Mouse (Mus musculus) heart, embryonic 11.5 days (tissue): ENCODE data around the gene Hykk. TPM values are rescaled to one million over a fixed set of nuclear protein-coding genes. Genes with fewer than 3 reads are reported as not detected.
"Not testable (repeated sequence)": the region's sequence is repeated elsewhere in the genome, so short reads cannot be mapped to it uniquely, and the experiment has no call there.

Experiments used
- ATAC-seq: fragments of 200-750 bp; cut with Nextera tagmentation; replicated peaks from 2 replicates; pipeline ENCODE4 v1.8.0; 2017; ENCODE audit warnings: moderate library complexity; ENCODE audit not compliant: insufficient number of reproducible peaks, low FRiP score, low TSS enrichment
- H3K27ac ChIP-seq: fragments of 300-500 bp; sonication (generic); 2 replicates; pipeline ENCODE4 v1.5.1; 2014; ENCODE audit warnings: mild to moderate bottlenecking, low read depth, low read length
- H3K27me3 ChIP-seq: fragments of 300-500 bp; sonication (generic); 2 replicates; pipeline ENCODE4 v1.6.1; 2014; ENCODE audit warnings: mild to moderate bottlenecking, low read length, mixed read lengths; ENCODE audit not compliant: control insufficient read depth, insufficient read depth
- H3K36me3 ChIP-seq: fragments of 300-500 bp; sonication (generic); 2 replicates; pipeline ENCODE4 v1.6.1; 2014; ENCODE audit warnings: mild to moderate bottlenecking, low read length, moderate library complexity, mixed read lengths; ENCODE audit not compliant: control insufficient read depth, insufficient read depth
- H3K4me1 ChIP-seq: fragments of 300-500 bp; sonication (generic); 2 replicates; pipeline ENCODE4 v1.6.1; 2014; ENCODE audit warnings: low read length; ENCODE audit not compliant: control insufficient read depth, insufficient read depth
- H3K4me2 ChIP-seq: fragments of 300-500 bp; sonication (generic); 2 replicates; pipeline ENCODE4 v1.6.1; 2014; ENCODE audit warnings: mild to moderate bottlenecking, moderate library complexity
- H3K4me3 ChIP-seq: fragments of 300-500 bp; sonication (generic); 2 replicates; pipeline ENCODE4 v1.5.1; 2014; ENCODE audit warnings: low read depth, low read length
- H3K9ac ChIP-seq: fragments of 300-500 bp; sonication (generic); 2 replicates; pipeline ENCODE4 v1.6.1; 2014; ENCODE audit warnings: mild to moderate bottlenecking, low read depth, low read length, moderate library complexity
- H3K9me3 ChIP-seq: fragments of 300-500 bp; sonication (generic); replicated peaks from 2 replicates; pipeline ENCODE4 v1.6.1; 2016; ENCODE audit warnings: low read length; ENCODE audit not compliant: control insufficient read depth
- WGBS: fragments of 180-500 bp; shearing (Covaris S2); extraction: QIAGEN DNeasy Blood & Tissue Kit; methylation state at CpG from one replicate; pipeline ENCODE4 v1.1.7; 2014; ENCODE audit not compliant: insufficient replicate concordance; 5-methylcytosine and 5-hydroxymethylcytosine counted together
- polyA plus RNA-seq: library from polyadenylated mRNA; unstranded; fragments of >200 nt; fragmentation: Nextera tagmentation; extraction: Ambion mirVana; gene quantifications from 2 replicates; pipeline ENCODE4 v1.2.1, GENCODE M21; 2014

The Hykk gene
- polyA plus RNA-seq, 1 experiment from 2014 or later = 2.6 TPM

GRCm38 (mm10) chr9:54919946-54920345, 2.9 kb downstream of the Hykk start:
- H3K9ac ChIP-seq = no peak overlapping the region
- no peak overlapping the region for H3K27ac ChIP-seq
- H3K27me3 ChIP-seq = no peaks in the 10 kb centered on the region
- H3K9me3 ChIP-seq = no peaks in the 10 kb centered on the region
- no peak for ATAC-seq
- no peak overlapping the region for H3K4me3 ChIP-seq
- H3K36me3 ChIP-seq = no peaks in the 10 kb centered on the region
- H3K4me2 ChIP-seq = no peak overlapping the region
- H3K4me1 ChIP-seq = no peaks in the 10 kb centered on the region
- 59% methylated on average over 4 of the region's 4 CpGs for WGBS

GRCm38 (mm10) chr9:54930741-54931140, 13.7 kb downstream of the Hykk start:
- Histone ChIP-seq H3K4me1 (no peaks in the 10 kb centered on the region), H3K4me2 (no peak overlapping the region), H3K36me3 (no peaks in the 10 kb centered on the region), H3K9me3 (no peaks in the 10 kb centered on the region), H3K4me3 (no peak overlapping the region), H3K27ac (no peak overlapping the region), H3K9ac (no peak overlapping the region), H3K27me3 (no peaks in the 10 kb centered on the region)
- ATAC-seq = no peak
- WGBS = 88% methylated on average over 1 of the region's 1 CpGs

- no peaks in the 10 kb centered on the region for H3K27me3 ChIP-seq
- WGBS = 11% methylated on average over 1 of the region's 1 CpGs
- no peak overlapping the region for H3K4me3 ChIP-seq
- H3K9ac ChIP-seq = no peak overlapping the region
- H3K4me2 ChIP-seq = no peak overlapping the region
- no peaks in the 10 kb centered on the region for H3K9me3 ChIP-seq
- no peak for ATAC-seq
- no peaks in the 10 kb centered on the region for H3K4me1 ChIP-seq
- no peaks in the 10 kb centered on the region for H3K36me3 ChIP-seq
- H3K27ac ChIP-seq = no peak overlapping the region
Measured at GRCm38 (mm10) chr9:54931765-54932164, 14.7 kb downstream of the Hykk start.

- Histone ChIP-seq H3K27ac (no peak overlapping the region), H3K9me3 (no peaks in the 10 kb centered on the region), H3K9ac (no peak overlapping the region), H3K27me3 (no peaks in the 10 kb centered on the region), H3K4me3 (no peak overlapping the region), H3K36me3 (no peaks in the 10 kb centered on the region), H3K4me2 (no peak overlapping the region), H3K4me1 (no peaks in the 10 kb centered on the region)
- no peak for ATAC-seq
- WGBS = 61% methylated on average over 2 of the region's 2 CpGs
Measured at GRCm38 (mm10) chr9:54932379-54932778, 15.3 kb downstream of the Hykk start.

GRCm38 (mm10) chr9:54942071-54942470, 25.0 kb downstream of the Hykk start:
- 87% methylated on average over 4 of the region's 4 CpGs for WGBS
- H3K9ac ChIP-seq = no peak overlapping the region

GRCm38 (mm10) chr9:54944467-54944866, 27.4 kb downstream of the Hykk start:
- Histone ChIP-seq H3K4me1 (no peaks in the 10 kb centered on the region), H3K36me3 (no peaks in the 10 kb centered on the region), H3K9ac (no peak overlapping the region), H3K27me3 (no peaks in the 10 kb centered on the region), H3K4me2 (no peak overlapping the region), H3K27ac (no peak overlapping the region), H3K4me3 (no peak overlapping the region), H3K9me3 (no peaks in the 10 kb centered on the region)
- 59% methylated on average over 2 of the region's 2 CpGs for WGBS
- ATAC-seq = no peak

More at GRCm38 (mm10) chr9:54942071-54942470, 25.0 kb downstream of the Hykk start:
- Histone ChIP-seq H3K27ac (no peak overlapping the region), H3K4me3 (no peak overlapping the region), H3K36me3 (no peaks in the 10 kb centered on the region), H3K4me2 (no peak overlapping the region), H3K27me3 (no peaks in the 10 kb centered on the region), H3K4me1 (no peaks in the 10 kb centered on the region), H3K9me3 (no peaks in the 10 kb centered on the region)
- ATAC-seq = no peak

- Histone ChIP-seq H3K9me3 (no peaks in the 10 kb centered on the region), H3K27ac (no peak overlapping the region), H3K36me3 (no peaks in the 10 kb centered on the region), H3K4me3 (no peak overlapping the region), H3K4me2 (no peak overlapping the region), H3K4me1 (no peaks in the 10 kb centered on the region), H3K27me3 (no peaks in the 10 kb centered on the region), H3K9ac (no peak overlapping the region)
- no peak for ATAC-seq
- WGBS = 68% methylated on average over 16 of the region's 16 CpGs
Measured at GRCm38 (mm10) chr9:54946256-54946655, 29.2 kb downstream of the Hykk start.

GRCm38 (mm10) chr9:54949465-54949864, 32.4 kb downstream of the Hykk start:
- Histone ChIP-seq H3K4me3 (no peak overlapping the region), H3K27ac (no peak overlapping the region), H3K4me1 (peaks cover 6% of the 10 kb centered on the region; the same call in 1 of the 2 replicates), H3K4me2 (no peak overlapping the region), H3K9me3 (no peaks in the 10 kb centered on the region), H3K9ac (no peak overlapping the region), H3K36me3 (0 out of 2 replicates have a peak, but pooled peaks cover 3% of the 10 kb centered on the region), H3K27me3 (no peaks in the 10 kb centered on the region)
- no peak for ATAC-seq

- Histone ChIP-seq H3K4me2 (peak overlapping the region; percentile 82), H3K9ac (peak overlapping the region; percentile 87), H3K4me3 (peak overlapping the region; percentile 92)
- WGBS = 51% methylated on average over 8 of the region's 8 CpGs
- not testable (repeated sequence) for H3K27me3 ChIP-seq, ATAC-seq, H3K27ac ChIP-seq, H3K36me3 ChIP-seq, H3K4me1 ChIP-seq, H3K9me3 ChIP-seq
Measured at GRCm38 (mm10) chr9:54950162-54950561, 33.1 kb downstream of the Hykk start.
